In the genomic region with DNA sequence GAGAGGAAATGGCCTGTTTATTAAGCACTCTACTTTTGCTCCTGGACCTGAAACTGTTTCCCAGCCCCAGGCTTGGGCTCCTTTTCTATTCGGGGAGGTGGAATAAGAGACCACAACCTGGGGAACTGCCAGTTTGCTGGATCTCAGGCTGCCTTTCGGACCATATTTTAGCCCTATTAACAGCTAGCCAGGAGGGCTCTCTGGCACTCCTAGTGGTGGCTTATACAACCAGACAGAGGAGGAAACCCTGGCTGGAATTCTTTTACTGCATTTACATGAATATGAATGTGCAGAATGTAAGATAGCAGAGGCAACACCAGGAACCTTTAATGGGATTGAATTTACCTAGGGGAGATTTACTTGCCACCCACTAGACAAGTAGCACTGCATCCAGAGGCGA, we compare ENCODE assay signal across 8 mouse cellular contexts.
DNase-seq lines count a peak whose midpoint lies in the region; ATAC-seq lines count a peak whose summit lies in the region.

No protein-coding gene starts in this region.

- no peaks in the 10 kb centered on the region for H3K36me3 ChIP-seq in liver, embryonic 16.5 days (ENCODE audit: control insufficient read depth, insufficient read depth)

- peak; percentile 45; the same call in 1 of the 2 replicates for ATAC-seq in liver, embryonic 16.5 days (ENCODE audit: low read depth)

- H3K4me3 ChIP-seq in liver, embryonic 16.5 days (ENCODE audit: low read depth, low read length) = no peak overlapping the region

- no peak overlapping the region for H3K4me2 ChIP-seq in liver, embryonic 16.5 days (ENCODE audit: low read depth, low read length)

- intact Hi-C loops in heart, postnatal 25 days (cut with DNase I) = loop anchor here (5.0 kb wide), 1 partner anchor 84 kb away; a partner anchor contains a TSS

- no peak overlapping the region for H3K27ac ChIP-seq in liver, embryonic 16.5 days (ENCODE audit: low read length)

- peaks cover 17% of the 10 kb centered on the region for H3K4me1 ChIP-seq in liver, embryonic 16.5 days (ENCODE audit: control insufficient read depth, low read depth, low read length)

- 35% methylated on average over 3 of the region's 3 CpGs for WGBS in liver, embryonic 16.5 days (ENCODE audit: insufficient replicate concordance)

- no peaks in the 10 kb centered on the region for H3K9me3 ChIP-seq in liver, embryonic 16.5 days (replicated peaks; ENCODE audit: control insufficient read depth, low read length)

- no peak overlapping the region for H3K9ac ChIP-seq in liver, embryonic 16.5 days (ENCODE audit: low read depth, low read length)

- peak; percentile 34 for DNase-seq in heart, postnatal 4 days
- DNase-seq in heart, postnatal 25 days (ENCODE audit: low spot score) = no peak
- peak; percentile 23 for DNase-seq in urinary bladder, postnatal 14 days (ENCODE audit: low spot score)
- DNase-seq in urinary bladder, adult 2 months (ENCODE audit: low spot score) = no peak
- DNase-seq in embryo, embryonic 11 days = peak; percentile 76
- DNase-seq in ovary, postnatal 36 days (ENCODE audit: low spot score) = no peak
- DNase-seq in frontal cortex, postnatal 25 days (ENCODE audit: low spot score in 2 of 2) = no peak

- no peaks in the 10 kb centered on the region for H3K27me3 ChIP-seq in liver, embryonic 16.5 days (ENCODE audit: control insufficient read depth, insufficient read depth, low read depth, low read length)

Comparison
In these comparisons a context has a peak if more than half of its experiments do, and no peak if none do; other contexts are left out.
1. DNase-seq: peak in heart, postnatal 4 days (single experiment), urinary bladder, postnatal 14 days (single experiment) and embryo, embryonic 11 days (single experiment); none in heart, postnatal 25 days (single experiment), urinary bladder, adult 2 months (single experiment), ovary, postnatal 36 days (single experiment) and frontal cortex, postnatal 25 days (0 of 2).